Mouse (Mus musculus) adrenal gland, postnatal 25 days (tissue): ENCODE measurements at regions not wholly inside any gene's neighbourhood (a gene's known extent, or its start where the extent isn't known, plus 50 kb on each side); places are given as distances from the start of the nearest gene placed in this dataset.

ENCODE experiments used
- DNase-seq: peaks from one replicate; pipeline ENCODE4 v3.0.0; 2021; ENCODE audit warnings: mixed read lengths

DNA sequence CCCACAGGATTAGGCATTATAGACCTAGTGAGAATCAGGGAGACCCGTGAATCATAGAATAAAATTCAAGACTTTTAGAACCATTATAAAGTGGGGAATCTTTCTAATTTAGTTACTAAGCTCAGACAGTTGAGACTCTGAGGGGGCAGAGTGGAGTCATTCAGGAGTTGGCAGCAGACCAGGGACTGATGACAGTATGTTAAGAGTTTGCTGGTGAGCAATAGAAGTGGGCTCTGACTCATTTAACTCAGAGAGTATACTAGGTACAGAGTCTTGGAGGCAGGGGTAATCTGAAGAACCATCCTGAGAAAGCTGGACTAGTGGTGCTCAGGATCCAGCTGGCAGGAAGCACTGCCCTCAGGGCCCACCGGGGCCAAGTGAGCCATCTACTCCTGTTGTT lies 184.9 kb upstream of the Npy start:
- DNase-seq, result peak; percentile 70

DNA sequence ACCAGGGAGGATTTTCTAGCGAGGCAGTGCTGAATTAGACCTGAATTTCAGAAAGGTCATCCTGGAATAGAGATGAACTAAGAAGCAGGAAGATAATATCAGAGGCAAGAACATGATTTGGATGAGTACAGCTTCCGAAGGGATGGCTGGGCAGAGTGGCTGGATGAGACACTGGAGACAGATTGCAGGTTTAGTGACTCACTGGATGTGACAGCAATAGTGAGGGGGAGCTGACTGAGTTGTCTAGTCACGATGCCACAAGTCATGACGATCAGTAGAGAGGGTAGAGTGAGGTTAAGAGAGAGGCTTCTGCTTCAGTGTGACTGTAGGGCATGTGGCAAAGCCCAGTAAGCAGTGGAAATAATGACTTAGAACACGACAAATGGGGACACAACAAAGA lies 181.3 kb upstream of the Npy start:
- no peak for DNase-seq

DNA sequence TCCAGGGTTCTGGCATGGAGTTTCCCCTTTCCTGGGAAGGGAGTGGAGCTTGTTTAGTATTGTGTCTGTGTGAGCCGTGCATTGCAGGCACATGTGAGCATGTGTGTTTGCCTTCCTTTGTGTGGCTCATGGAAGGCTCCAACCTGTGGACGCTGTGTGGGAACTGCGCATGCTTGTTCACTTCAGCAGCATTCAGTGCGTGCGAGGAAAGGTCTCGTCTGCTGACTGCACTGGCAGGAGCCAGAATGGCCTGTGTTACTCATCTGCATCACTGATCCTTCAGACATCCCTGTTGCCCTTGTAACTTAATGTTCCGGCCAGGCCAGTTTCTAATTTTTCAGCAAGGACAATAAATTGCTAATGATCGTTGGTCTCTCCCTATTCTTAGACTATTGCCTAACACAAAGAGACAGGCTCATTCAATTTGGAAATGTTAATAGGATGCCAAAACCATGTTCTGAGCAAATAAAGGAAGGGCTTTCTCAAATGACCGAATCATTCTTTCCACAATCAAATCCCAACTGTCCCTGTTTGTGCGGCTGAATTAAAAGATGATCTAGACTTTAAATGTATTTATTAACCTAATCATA lies 167.9 kb upstream of the Npy start:
- DNase-seq, result no peak

DNA sequence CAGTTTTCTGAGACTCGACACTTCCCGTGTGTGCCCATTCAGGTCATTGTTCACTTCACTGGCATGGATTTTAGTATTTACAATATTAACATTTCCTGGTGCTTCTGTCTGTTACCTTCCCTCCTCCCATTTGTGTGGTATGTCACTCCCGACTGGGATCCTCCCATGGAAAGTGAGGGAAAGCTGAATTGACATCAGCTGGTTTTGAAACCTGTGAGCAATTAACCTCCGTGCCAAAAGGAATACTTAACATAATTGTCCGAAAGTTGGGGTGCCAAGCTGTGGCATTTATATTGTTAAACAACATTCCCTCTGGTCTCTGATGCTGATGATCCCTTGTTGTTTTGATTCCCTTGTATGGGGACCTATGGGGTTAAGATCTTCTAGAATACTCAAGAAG lies 167.3 kb upstream of the Npy start:
- DNase-seq, result no peak

DNA sequence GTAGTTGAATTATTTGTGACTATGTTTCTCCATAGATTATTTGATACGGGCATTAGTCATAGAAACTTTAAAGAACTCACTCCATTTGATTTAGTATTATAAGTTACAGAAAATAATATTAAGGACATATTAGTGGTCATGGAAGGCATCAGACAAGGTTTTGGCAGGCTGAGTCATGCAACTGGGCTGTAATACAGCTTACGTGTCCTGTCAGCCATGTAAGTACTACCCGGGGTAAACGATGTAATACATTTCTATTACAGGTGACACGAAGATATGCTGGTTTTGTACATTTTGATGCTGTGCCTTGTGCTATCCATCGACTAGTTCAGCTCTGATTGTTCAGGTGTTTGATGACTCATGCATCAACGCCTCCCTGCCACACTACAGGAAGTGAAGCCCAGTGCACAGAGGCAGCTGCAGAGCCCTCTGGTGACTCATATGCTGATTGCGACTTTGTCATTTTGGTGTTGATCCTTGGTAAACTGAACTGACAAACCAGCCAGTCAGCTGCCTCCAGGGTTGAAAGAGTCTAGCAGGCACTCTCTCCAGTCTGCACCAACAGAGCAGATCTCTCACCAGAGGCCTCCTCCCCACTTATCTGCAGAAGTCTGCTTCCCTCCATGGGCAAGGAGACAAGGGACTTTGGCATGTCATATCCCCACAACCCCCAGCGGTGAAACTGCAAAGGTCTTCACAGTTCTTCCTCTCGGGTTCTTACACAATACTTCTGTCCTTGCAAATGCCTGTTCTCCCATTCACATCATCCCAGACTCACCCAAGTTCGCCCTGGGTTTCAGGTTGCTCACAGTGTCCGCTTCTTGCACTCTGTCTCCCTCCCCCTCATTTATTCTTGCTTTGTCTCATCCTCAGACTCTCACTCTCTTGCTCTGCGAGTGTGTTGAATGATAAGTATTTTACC lies 165.9 kb upstream of the Npy start:
- DNase-seq, result peak; percentile 14

DNA sequence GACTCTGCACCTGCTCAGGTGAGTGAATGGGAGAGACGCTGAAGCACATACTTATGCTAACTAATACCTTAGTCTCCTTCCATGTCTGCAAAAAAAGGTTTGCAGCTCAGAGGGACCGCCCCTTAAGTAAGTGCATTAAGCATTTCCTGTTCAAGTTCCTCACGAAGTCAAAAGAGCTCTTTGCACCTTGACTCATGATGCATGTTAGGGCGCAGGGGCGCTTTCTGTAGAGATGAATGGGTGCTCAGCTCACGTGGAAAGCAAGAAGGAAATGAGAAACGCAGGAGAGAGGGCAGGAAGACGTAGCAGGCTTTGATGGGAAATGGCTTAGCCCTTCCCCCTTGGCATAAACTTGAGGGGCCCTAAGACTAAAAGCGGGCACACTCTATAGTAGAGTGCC lies 164.5 kb upstream of the Npy start:
- DNase-seq, result no peak

DNA sequence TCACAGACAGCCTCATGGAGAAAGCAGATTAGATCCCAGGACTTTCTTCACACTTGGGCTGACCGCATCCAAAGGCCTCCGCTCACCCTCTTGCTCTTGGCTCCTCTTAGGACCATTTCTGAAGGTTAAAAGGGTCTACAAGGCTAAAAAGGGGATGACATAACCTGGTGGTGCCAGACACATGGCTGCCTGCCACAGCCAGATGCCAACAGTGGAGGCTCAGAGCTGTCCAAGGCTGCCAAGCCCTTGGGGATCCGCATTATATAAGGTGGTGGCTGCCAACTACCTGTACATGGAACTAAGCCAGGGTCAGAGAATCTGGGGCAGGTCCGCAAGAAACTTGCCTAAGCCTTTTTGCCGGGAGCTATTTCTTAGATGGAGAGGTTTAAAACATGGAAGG lies 151.5 kb upstream of the Npy start:
- peak; percentile 18 for DNase-seq

DNA sequence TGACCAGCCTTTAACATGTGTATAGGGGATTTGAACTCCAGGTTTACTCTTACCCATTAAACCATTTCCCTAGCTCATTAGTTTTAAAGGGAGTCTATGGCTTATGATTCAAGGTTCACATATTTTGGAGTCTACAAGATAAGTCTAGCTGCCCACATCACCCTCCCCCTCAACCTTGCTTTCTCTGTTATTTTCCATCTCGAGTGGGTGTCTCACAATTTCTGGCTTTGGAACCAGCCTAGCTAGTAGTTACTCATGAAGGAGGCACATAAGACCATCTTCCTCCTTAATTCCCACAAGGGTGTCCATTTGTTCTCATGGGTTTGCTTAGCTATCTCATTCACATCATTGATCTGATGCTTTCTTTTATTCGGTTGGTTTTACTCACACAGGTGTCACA lies 150.6 kb upstream of the Npy start:
- DNase-seq, result no peak

DNA sequence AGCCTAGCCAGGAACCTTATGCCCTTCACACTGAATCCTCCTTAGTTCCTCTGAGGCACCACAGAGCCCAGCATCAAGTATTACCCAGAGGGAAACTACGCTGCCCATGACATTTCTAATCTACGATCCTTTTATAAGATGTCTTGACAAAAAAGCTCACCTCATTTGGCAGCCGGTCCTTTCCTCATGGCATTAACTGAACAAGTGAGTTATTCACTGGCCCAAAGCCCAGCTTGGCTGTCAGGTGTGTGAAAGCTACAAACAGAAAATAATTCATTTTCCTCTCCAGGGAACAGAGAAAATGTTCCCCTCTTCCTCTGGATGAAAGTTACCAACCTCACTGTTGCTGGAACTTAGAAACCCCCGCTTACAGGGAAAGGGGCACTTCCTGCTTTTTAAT lies 135.7 kb upstream of the Npy start:
- no peak for DNase-seq

DNA sequence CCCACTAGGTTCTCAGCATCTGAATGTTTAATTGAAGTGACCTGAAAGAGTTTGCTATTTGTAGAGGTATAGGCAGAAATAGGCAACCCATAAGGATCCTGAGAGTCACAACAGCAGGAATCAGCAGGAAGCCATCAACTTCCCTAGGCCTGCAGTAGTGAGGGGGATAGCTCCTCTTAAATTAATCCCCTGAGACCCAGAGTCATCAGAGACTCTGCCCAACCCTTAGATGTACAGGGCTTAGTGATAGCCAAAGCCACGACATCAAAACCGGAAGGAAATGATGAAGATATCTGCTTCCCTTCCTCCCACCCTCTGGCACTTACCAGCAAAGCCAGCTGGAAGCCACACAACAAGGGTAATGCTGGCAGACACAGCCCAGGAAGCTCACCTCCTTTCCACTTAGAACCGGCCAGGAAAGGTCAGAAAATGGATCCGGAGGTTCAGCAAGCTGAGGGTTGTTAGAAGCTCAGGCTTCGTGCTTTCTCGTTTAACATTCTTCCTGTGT lies 130.4 kb upstream of the Npy start:
- no peak for DNase-seq

DNA sequence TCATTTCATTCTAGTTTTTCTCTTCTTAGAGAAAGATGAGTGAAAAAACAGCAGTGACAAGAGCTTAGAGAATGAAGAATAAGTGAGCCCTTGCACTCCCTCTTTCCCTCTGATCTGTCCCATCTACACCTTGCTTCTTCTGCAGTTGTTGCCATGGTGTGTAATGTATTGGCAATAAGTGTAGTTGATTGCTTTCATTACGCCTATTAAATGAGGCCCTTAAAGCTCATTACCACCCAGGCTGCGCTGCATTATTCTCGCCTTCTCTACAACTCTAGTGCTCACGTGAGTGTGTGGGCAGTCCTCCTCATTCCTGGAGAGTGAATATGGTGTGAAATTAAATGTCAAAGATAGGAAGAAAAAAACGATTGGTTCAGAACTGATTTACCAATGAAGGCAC lies 127.7 kb upstream of the Npy start:
- DNase-seq, result no peak

DNA sequence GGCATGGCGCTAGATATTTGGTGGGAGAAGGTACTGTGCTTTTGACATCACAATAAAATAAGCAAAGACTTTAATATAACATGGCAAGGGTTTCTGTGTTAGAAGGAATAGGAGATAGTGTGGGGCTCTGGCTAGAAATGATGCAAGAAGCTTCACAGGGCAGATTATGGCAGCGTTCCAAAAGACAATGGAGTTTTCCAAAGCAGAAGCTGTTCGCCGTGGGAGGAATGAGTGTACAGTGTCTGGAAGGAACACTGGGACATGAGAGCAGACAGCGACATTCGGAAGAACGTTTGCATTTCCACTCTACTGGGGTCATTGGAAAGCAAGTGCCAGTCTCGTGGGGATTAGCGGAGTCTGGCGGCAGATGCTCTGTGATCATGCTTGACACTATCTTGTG lies 125.5 kb upstream of the Npy start:
- no peak for DNase-seq

DNA sequence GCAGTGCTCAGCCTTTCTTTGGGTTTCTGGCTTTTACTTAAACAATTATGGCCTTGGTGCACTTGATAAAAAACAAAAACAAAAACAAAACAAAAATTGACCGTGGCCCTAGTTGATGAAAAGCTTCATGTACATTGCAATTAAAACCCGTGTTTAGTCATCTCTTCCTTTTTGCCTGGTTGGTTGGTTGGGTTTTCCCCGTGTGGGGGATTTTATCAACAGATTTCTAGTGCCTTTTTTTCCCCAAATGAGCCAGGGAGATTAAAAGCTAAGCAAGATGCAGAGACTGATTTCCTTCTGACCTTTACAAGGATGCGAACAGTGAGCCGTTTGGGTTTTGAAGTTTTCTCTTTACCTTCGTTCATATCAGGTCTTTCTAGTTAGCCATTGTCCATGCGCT lies 121.1 kb upstream of the Npy start:
- no peak for DNase-seq

DNA sequence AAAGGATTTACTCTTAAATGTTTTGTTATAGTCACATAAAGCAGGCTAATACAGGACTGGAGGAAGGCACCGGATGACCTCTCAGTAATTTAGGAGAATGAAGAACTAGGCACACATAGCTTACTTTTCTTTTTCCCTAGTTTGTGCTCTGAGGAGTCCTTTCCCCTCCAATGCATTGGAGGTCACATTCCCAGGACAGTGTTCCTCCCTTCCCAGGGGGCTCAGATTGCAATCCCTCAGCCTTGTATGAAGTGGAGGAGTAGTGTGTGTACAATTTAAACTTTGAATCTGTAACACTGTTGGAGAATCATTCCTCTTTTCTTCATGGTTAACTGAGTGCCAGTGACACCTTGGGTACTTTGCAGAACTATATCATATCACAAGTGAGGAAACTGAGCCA lies 109.5 kb upstream of the Npy start:
- no peak for DNase-seq

DNA sequence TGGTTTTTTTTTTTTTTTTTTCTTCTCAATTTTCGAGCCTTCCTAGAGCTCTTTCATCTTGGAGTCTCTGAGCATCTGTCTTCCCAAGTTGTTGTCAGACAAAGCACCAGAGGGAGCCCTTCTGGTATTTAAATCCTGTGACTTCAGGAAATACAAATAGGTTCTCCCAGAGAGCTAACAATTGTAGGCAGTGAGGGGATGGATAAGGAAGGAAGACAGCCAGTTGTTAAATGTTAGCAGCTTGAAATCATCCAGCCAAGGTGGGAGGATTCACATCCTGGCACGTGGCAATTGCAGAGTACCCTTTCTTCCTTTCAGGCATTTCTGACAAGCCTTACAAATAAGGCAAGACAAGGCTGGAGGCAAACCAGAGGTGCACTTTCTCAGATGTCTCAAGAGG lies 106.0 kb upstream of the Npy start:
- DNase-seq, result no peak

DNA sequence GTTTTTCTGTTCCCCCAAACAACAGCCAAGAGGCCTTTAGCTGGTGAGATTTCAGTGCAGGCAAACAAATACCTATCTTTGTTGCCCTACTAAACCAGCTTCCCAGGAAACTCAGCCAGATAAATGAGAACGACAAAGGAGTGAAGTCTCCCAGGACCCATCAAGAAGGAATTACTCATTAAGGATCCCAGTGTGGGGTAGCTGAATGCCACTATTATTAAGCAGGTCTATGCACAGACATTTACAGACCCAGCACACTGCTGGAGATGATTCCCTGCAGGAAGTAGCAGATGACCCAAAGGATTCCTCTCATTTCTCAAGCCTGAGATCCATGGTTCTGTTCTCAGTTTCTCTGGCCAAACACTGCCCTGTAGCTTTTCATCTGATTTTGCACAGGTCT lies 105.6 kb upstream of the Npy start:
- no peak for DNase-seq

DNA sequence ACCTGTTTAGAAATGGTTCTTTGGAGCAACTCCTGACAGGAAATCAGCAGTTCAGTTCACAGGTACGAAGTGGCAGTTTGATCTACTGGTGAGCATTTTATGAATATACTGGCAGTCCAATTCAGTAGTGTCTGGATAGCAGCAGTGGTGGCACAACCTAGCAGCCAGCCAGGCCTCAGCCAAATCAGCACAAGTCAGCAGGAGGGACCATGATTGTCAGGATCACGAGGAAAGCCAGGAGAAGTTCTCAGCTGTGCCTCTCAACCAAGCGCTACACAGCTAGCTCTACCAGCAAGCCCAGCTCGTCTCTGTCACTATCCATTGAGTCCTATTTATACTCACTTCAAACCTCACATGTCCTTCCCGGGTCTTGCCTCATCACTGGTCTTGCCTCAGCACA lies 89.3 kb upstream of the Npy start:
- DNase-seq, result no peak

DNA sequence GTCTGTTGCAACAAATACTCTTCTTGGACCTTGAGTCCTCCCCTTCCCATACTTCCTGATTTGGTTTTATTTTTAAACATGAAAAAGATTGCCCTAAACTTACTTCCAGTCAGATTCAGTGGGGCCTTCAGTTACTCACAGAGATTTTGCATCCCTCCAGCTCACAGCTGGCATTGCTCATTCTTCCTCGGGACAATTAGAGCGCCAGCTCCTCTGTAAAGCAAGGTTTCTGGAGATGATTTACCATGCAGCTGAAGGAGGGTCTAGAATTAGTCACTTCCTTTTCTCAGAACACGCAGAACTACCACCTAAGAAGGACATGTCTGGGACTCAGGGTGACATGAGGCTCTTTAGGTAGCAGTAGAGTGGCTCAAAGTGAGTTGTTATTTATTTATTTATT lies 79.4 kb upstream of the Npy start:
- no peak for DNase-seq

DNA sequence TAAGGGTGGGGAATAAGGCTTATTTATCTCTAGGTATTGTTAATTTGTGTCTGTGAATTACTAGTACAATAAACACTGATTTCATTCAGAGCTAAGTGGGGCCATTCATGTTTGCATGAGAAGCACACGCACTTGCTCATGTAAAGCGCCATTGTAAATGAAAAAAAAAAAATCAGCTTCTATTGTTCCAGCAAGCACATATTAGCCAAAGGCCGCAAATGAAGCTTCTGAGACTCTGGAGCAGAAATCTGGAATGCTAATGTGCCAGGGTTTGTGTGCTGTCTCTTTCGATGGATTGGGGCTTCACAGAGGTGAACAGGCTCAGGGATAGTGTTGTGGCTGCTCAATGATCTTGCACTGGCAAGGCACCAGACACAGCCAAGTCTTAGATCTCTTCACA lies 77.2 kb upstream of the Npy start:
- no peak for DNase-seq

DNA sequence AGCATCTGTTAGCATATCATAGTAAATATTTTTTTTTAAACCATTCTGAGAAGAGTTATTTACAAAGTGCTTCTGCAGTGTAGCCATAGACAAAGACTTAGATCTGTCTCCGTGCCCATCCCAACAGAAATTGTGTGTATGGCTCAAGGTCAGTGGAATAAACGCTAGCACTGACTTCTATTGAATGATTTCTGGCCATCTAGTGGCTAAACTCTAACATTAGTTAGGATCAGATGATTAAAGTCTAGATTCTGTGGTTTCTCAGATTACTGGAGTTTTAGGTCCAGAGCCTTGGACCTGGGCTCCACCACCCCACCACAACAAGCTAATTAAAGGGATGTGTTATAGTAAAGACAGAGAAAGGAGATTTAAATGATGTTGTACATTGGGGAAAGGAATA lies 72.0 kb upstream of the Npy start:
- no peak for DNase-seq

DNA sequence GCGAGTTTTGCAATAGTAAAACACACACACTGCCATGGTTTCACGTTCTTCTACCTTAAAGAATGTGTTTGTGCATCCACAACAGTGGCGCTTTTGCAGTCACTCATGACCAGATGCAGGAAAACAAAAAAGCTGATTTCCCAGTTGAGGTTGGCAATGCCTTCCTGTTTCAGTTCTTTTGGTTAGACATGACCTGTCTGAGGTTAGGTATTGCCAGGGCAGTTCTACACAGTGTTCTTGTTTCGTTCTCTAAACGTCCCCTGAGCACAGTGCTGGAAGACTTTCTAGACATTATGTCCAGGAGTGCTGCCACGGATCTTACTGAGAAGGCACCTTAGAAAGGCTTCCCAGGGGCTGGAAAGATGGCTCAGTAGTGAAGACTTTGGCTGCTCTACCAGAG lies 62.9 kb upstream of the Npy start:
- no peak for DNase-seq

DNA sequence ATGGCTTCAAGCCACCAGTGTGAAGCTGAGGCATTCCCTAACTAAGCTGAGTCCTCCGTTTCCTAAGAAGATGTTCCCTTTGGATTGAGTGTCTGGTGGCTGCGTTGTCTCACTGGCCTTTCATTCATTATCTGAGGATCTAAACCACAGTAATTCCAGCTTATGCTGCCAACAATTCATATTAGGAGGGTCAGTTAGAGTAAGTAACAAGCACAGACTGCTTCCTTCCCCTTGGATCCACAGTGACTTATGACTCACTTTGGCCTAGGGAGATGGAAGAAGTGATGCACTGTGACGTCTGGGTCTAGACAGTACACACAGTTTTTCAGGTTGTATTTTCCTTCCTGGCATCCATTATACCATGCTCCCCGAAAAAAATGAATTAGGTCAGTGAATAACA lies 57.8 kb upstream of the Npy start:
- DNase-seq, result no peak

DNA sequence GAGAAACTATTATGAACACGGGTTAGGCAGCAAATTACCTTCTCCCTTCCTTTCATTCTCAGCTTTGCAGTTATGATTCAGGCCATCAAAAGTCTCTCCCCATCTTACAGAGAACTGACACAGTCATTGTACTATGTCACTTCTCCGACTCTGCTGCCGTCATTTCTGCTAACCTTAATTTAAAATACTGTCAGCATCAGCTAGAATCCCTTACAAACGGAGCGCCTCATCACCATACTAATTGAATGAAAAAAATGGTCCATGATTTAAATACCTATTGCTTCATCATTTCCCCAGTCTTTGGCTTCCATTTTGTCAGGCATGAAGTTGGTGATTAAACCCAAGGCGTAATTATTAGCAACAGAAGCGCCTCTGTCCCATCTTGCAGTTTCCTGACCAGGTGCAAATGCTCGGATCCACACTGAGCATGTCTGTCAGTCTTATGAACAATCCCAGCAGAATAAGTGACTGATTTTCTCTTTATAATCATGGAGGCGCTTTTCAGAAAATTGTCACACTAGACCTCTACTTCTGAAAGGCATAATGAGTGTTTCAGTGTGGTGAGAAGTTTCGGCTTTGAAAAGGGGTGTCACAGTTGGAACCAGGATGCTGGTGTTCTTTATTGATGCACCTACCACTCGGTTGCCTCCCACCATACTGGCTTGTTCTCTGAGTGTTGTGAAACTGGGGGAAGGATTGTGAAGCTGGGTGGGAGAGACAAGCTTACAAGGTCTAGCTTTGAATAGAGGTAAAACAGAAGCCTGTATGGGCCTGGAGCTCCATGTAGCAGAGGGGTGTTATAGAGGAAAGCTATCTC lies 52.4 kb upstream of the Npy start:
- DNase-seq, result no peak
